Mouse (Mus musculus): ENCODE measurements around the gene Kdm5b.
"Not testable (repeated sequence)": the region's sequence is repeated elsewhere in the genome, so short reads cannot be mapped to it uniquely, and the experiment has no call there.

- not testable (repeated sequence) for TF ChIP-seq CTCF, POLR2A (IDR thresholded peaks at IDR 0.05; ENCODE audit: insufficient read depth, low read depth, low read length)
Observed at GRCm38 (mm10) chr1:134517841-134518240, 42.1 kb upstream of the Kdm5b start.

All from olfactory bulb, adult 2 months (tissue).